Mouse (Mus musculus): Measurements from ENCODE around the gene Pptc7. TPM values are rescaled to one million over a fixed set of nuclear protein-coding genes. Genes with fewer than 3 reads are reported as not detected.
A peak's percentile ranks its signal among the peaks of the same experiment; 100 is the strongest.

Gene Pptc7
- 8.3 and 9.0 TPM in 2 replicates for polyA plus RNA-seq (2014; fragmentation: Nextera tagmentation; extraction: Ambion mirVana)

DNA sequence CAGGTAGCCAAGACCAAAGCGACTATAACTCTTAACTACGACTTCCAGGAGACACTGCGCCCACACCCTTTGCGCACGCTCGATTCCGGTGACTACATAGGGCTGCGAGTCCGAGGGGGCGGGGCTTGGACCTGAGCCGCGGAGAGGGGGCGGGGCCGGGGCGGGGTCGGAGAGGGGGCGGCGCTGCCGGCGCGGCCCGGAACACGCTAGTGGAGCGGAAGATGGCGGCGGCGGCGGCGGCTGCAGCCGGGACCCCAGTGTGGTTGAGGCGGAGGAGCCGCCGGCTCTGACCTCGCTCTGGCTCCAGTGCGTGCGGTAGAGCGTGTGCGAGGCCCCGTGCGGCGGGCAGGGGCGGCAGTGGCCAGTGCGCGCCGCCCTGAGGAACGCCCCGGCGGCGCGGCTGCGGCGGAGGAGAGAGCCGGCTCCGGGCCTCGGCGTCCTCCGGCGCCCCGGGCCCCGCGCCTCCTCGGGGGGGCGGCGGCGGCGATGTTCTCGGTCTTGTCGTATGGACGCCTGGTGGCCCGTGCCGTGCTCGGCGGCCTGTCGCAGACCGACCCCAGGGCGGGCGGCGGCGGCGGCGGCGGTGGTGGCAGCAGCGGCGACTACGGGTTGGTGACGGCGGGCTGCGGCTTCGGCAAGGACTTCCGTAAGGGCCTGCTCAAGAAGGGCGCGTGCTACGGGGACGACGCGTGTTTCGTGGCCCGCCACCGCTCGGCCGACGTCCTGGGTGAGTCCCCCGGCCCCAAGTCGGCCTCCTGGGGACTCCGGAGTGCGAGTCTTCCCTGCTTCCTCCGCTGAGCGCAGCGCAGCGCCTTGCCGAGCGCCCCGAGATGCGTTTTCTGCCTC lies at the start of gene Pptc7:
Gene Pptc7, plus strand, starts transcription at position 183 of the 846 bp plus-strand sequence.
- no peaks in the 10 kb centered on the region for H3K27me3 ChIP-seq (ENCODE audit: control insufficient read depth, insufficient read depth, low read length)
- H3K36me3 ChIP-seq (replicated peaks; ENCODE audit: control insufficient read depth, insufficient read depth, low read depth, low read length): no peaks in the 10 kb centered on the region
- peak within 1 kb of the TSS; percentile 99 for H3K4me3 ChIP-seq (ENCODE audit: low read depth, low read length)
- peak within 1 kb of the TSS; percentile 98 for H3K4me2 ChIP-seq (ENCODE audit: low read depth, low read length)
- H3K4me1 ChIP-seq (ENCODE audit: control insufficient read depth, insufficient read depth, low read length): no peaks in the 10 kb centered on the region
- ATAC-seq (replicated peaks; ENCODE audit: insufficient number of reproducible peaks, low FRiP score, low TSS enrichment, low read depth) (peak; percentile 83), DNase-seq (ENCODE audit: low spot score) (peak; percentile 95)
- no peaks in the 10 kb centered on the region for H3K9me3 ChIP-seq (replicated peaks; ENCODE audit: control insufficient read depth, low read length)
- peak within 1 kb of the TSS; percentile 65 for H3K27ac ChIP-seq (replicated peaks; ENCODE audit: low read depth, low read length)
- WGBS: under 1% methylated on average over 73 of the region's 114 CpGs
- peak within 1 kb of the TSS; percentile 86 for H3K9ac ChIP-seq (replicated peaks; ENCODE audit: low read length)

DNA sequence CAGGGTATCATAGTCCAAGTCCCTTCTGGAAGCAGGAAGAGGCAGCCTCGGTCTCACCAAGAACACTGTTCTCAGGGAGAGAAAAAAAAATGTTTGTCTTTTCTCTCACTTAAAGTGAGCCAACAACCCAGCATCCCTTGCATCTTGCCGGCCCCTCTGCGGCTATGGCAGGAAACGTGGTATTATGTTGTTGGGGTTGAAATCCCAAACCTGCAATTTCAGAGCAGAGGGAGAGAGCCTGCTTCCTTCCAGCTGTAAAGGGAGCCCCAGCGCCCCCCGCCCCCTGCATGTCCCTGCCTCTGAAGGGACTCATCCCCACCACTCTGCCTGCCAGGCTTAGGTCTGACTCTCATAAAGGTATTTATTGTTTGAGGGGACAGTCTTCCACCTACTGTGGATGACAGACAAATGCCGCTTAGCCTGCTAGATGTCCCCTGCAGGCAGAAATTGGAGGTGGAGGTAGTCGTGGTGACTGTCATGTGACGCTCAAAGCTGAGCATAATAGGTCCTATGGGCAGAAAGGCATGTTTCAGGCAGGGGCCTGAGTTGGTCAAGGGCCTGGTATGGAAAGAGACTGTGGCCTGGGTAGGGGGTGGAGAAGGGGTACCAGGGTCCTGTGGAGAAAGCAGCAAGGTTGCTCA lies 48.8 kb upstream of the Pptc7 start:
- H3K36me3 ChIP-seq (replicated peaks; ENCODE audit: control insufficient read depth, insufficient read depth, low read depth, low read length): no peaks in the 10 kb centered on the region; the same call in 1 of the 2 replicates
- H3K4me3 ChIP-seq (ENCODE audit: low read depth, low read length): no peak overlapping the region
- no peaks in the 10 kb centered on the region for H3K9me3 ChIP-seq (replicated peaks; ENCODE audit: control insufficient read depth, low read length)
- DNase-seq (ENCODE audit: low spot score) (peak; percentile 34), ATAC-seq (replicated peaks; ENCODE audit: insufficient number of reproducible peaks, low FRiP score, low TSS enrichment, low read depth) (no peak)
- 46% methylated on average over 9 of the region's 9 CpGs for WGBS
- no peak overlapping the region for H3K4me2 ChIP-seq (ENCODE audit: low read depth, low read length)
- H3K9ac ChIP-seq (replicated peaks; ENCODE audit: low read length): no peak overlapping the region
- no peaks in the 10 kb centered on the region for H3K27me3 ChIP-seq (ENCODE audit: control insufficient read depth, insufficient read depth, low read length)
- 0 out of 2 replicates have a peak overlapping the region, but pooled peaks have one; percentile 5 for H3K27ac ChIP-seq (replicated peaks; ENCODE audit: low read depth, low read length)
- H3K4me1 ChIP-seq (ENCODE audit: control insufficient read depth, insufficient read depth, low read length): no peaks in the 10 kb centered on the region; the same call in 1 of the 2 replicates

DNA sequence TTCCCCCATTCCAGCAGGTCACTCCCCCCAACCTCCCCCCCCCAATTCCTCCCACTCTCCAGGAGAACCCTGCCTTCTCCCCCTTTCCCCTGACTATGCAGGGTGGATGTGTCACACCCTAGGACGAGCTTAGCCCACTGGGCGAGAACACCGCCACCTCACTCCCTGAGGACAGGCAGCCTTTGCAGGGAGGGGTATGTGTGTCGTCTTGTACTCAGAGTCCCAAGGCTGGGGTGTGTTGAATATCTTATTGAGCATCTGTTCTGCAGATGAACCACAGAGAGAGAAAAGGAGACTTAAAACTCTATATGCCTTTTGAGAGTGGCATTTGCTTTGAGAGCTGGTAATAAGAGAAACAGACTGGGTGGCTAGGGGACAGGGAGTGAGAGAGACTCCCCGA lies 47.0 kb upstream of the Pptc7 start:
- H3K9ac ChIP-seq (replicated peaks; ENCODE audit: low read length): no peak overlapping the region
- no peak overlapping the region for H3K4me3 ChIP-seq (ENCODE audit: low read depth, low read length)
- peaks cover 3% of the 10 kb centered on the region for H3K36me3 ChIP-seq (replicated peaks; ENCODE audit: control insufficient read depth, insufficient read depth, low read depth, low read length)
- no peak for DNase-seq (ENCODE audit: low spot score)
- no peak for ATAC-seq (replicated peaks; ENCODE audit: insufficient number of reproducible peaks, low FRiP score, low TSS enrichment, low read depth)
- H3K9me3 ChIP-seq (replicated peaks; ENCODE audit: control insufficient read depth, low read length): no peaks in the 10 kb centered on the region
- H3K4me1 ChIP-seq (ENCODE audit: control insufficient read depth, insufficient read depth, low read length): no peaks in the 10 kb centered on the region; the same call in 1 of the 2 replicates
- no peak overlapping the region for H3K27ac ChIP-seq (replicated peaks; ENCODE audit: low read depth, low read length)
- 72% methylated on average over 5 of the region's 5 CpGs for WGBS
- no peaks in the 10 kb centered on the region for H3K27me3 ChIP-seq (ENCODE audit: control insufficient read depth, insufficient read depth, low read length)
- H3K4me2 ChIP-seq (ENCODE audit: low read depth, low read length): no peak overlapping the region

DNA sequence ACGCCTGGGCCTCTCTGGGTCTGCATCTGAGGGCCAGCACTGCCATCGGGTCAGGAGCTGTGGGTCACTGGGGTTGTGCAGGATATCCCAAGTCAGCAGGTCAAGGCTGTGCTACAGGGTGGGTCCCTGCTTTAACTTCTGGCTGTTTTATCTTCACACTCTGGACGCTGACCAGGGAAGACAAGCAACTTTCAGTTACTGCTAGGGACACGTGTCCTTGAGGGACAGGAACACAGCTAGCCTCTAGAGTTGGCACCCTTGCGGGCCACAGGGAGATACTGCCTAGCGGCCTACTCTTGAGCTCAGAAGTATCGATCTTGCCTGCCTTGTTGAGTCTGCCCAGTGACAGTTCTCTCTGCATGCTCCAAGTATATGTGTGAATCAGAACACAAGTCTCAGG lies 44.5 kb upstream of the Pptc7 start:
- Histone ChIP-seq H3K27ac (replicated peaks; ENCODE audit: low read depth, low read length) (no peak overlapping the region), H3K4me3 (ENCODE audit: low read depth, low read length) (no peak overlapping the region), H3K9ac (replicated peaks; ENCODE audit: low read length) (no peak overlapping the region), H3K27me3 (ENCODE audit: control insufficient read depth, insufficient read depth, low read length) (no peaks in the 10 kb centered on the region), H3K4me2 (ENCODE audit: low read depth, low read length) (no peak overlapping the region), H3K4me1 (ENCODE audit: control insufficient read depth, insufficient read depth, low read length) (no peaks in the 10 kb centered on the region; the same call in 1 of the 2 replicates), H3K9me3 (replicated peaks; ENCODE audit: control insufficient read depth, low read length) (no peaks in the 10 kb centered on the region), H3K36me3 (replicated peaks; ENCODE audit: control insufficient read depth, insufficient read depth, low read depth, low read length) (peaks cover 3% of the 10 kb centered on the region)
- DNase-seq (ENCODE audit: low spot score) (no peak), ATAC-seq (replicated peaks; ENCODE audit: insufficient number of reproducible peaks, low FRiP score, low TSS enrichment, low read depth) (no peak)
- WGBS: 79% methylated on average over 7 of the region's 7 CpGs

DNA sequence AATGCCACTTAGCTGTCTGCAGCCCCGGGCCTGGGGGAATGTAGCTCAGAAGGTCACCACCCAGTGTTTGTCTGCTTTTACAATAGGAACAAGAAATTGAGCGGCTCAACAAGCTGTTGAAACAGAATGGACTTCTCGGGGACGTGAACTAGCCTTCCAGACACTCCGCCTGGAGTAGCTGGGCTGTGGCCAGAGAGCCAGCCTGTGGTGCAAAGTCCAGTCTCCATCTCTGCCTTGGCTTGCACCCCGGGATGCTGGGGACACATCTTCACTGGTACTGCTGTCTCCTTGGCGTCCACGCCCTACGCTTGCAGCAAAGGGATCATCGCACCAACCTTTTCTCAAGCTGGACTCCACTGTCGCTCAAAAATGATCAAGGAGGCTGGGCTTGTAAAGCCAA lies 43.6 kb upstream of the Pptc7 start:
- H3K9me3 ChIP-seq (replicated peaks; ENCODE audit: control insufficient read depth, low read length): no peaks in the 10 kb centered on the region
- ATAC-seq (replicated peaks; ENCODE audit: insufficient number of reproducible peaks, low FRiP score, low TSS enrichment, low read depth) (no peak), DNase-seq (ENCODE audit: low spot score) (no peak)
- no peak overlapping the region for H3K27ac ChIP-seq (replicated peaks; ENCODE audit: low read depth, low read length)
- no peak overlapping the region for H3K9ac ChIP-seq (replicated peaks; ENCODE audit: low read length)
- H3K4me2 ChIP-seq (ENCODE audit: low read depth, low read length): no peak overlapping the region
- peaks cover 3% of the 10 kb centered on the region for H3K36me3 ChIP-seq (replicated peaks; ENCODE audit: control insufficient read depth, insufficient read depth, low read depth, low read length)
- no peaks in the 10 kb centered on the region; the same call in 1 of the 2 replicates for H3K4me1 ChIP-seq (ENCODE audit: control insufficient read depth, insufficient read depth, low read length)
- H3K4me3 ChIP-seq (ENCODE audit: low read depth, low read length): no peak overlapping the region
- WGBS: 87% methylated on average over 11 of the region's 11 CpGs
- H3K27me3 ChIP-seq (ENCODE audit: control insufficient read depth, insufficient read depth, low read length): no peaks in the 10 kb centered on the region

DNA sequence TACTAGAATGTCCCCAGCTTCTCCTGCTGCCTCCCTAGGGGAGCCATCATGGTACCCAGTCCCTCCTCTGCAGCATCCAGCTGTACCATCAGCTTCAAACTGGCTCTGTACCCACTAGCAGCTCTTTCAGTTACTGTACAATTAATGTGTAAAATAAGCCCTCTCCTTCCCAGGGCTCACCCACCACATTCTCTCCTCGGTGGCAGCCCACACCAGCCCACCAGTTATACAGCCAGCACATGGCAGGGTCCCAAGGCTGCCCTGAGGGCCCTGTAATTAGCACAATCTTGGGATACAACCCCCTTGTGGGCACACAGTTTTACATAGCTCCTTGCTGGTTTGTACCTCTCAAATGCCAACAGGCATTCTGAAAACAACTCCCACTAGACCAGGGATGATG lies 43.2 kb upstream of the Pptc7 start:
- H3K27ac ChIP-seq (replicated peaks; ENCODE audit: low read depth, low read length): no peak overlapping the region
- WGBS: 55% methylated on average over 1 of the region's 1 CpGs
- no peaks in the 10 kb centered on the region; the same call in 1 of the 2 replicates for H3K4me1 ChIP-seq (ENCODE audit: control insufficient read depth, insufficient read depth, low read length)
- H3K4me2 ChIP-seq (ENCODE audit: low read depth, low read length): no peak overlapping the region
- H3K9ac ChIP-seq (replicated peaks; ENCODE audit: low read length): no peak overlapping the region
- no peak overlapping the region for H3K4me3 ChIP-seq (ENCODE audit: low read depth, low read length)
- peaks cover 3% of the 10 kb centered on the region for H3K36me3 ChIP-seq (replicated peaks; ENCODE audit: control insufficient read depth, insufficient read depth, low read depth, low read length)
- no peaks in the 10 kb centered on the region for H3K9me3 ChIP-seq (replicated peaks; ENCODE audit: control insufficient read depth, low read length)
- no peak for DNase-seq (ENCODE audit: low spot score)
- H3K27me3 ChIP-seq (ENCODE audit: control insufficient read depth, insufficient read depth, low read length): no peaks in the 10 kb centered on the region
- ATAC-seq (replicated peaks; ENCODE audit: insufficient number of reproducible peaks, low FRiP score, low TSS enrichment, low read depth): no peak

DNA sequence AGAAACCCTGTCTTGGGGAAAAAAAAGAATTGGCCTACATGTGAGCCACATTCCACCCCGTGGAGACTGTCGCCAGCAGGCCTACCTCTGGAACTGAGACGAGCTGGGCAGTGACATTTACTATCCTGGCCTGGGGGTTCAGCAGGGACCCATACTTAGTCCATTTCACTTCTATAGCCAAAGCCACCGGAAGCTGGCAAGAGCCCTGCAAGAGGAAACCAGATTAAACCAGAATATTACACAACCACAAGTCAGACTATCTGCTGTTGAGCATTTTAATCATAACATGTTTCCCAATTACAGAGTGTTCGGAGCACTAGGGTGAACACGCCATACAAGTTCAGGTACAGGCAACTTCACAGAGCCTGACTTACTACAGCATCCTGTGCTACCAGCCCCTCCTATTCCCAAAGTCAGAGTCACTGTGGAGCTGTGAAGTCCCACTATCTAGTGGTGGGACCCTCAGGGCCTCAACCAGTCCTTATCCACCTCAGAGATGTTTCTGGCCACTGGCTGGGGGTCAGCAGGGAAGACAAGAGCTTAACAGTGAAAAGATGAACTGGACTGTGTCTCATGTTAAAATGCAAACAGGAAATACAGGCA lies 41.5 kb upstream of the Pptc7 start:
- 84% methylated on average over 6 of the region's 6 CpGs for WGBS

More for the DNA sequence above, 41.5 kb upstream of the Pptc7 start:
- DNase-seq (ENCODE audit: low spot score): no peak
- H3K27me3 ChIP-seq (ENCODE audit: control insufficient read depth, insufficient read depth, low read length): no peaks in the 10 kb centered on the region
- no peaks in the 10 kb centered on the region; the same call in 1 of the 2 replicates for H3K4me1 ChIP-seq (ENCODE audit: control insufficient read depth, insufficient read depth, low read length)
- H3K36me3 ChIP-seq (replicated peaks; ENCODE audit: control insufficient read depth, insufficient read depth, low read depth, low read length): peaks cover 3% of the 10 kb centered on the region
- H3K4me3 ChIP-seq (ENCODE audit: low read depth, low read length): no peak overlapping the region
- H3K4me2 ChIP-seq (ENCODE audit: low read depth, low read length): no peak overlapping the region
- ATAC-seq (replicated peaks; ENCODE audit: insufficient number of reproducible peaks, low FRiP score, low TSS enrichment, low read depth): no peak
- H3K27ac ChIP-seq (replicated peaks; ENCODE audit: low read depth, low read length): no peak overlapping the region
- H3K9ac ChIP-seq (replicated peaks; ENCODE audit: low read length): no peak overlapping the region
- H3K9me3 ChIP-seq (replicated peaks; ENCODE audit: control insufficient read depth, low read length): no peaks in the 10 kb centered on the region

All from embryonic facial prominence, embryonic 11.5 days (tissue).